Mouse (Mus musculus) left cerebral cortex, postnatal 14 days (tissue): ENCODE results near the gene Ampd2. TPM values are rescaled to one million over a fixed set of nuclear protein-coding genes. Genes with fewer than 3 reads are reported as not detected.

Experiments used
- DNase-seq, 2 experiments: peaks; one replicate each; pipeline ENCODE4 v3.0.0; 2021 to 2022; ENCODE audit warnings: low spot score in 2 of 2, mixed read lengths in 1 of 2
- intact Hi-C: fragments of 180-260 bp; cut with DNase I; formaldehyde crosslinking; loops from one replicate; pipeline ENCODE4 v1.15.1; 2025
- total RNA-seq, 2 experiments: library from RNA; stranded (reverse); gene quantifications; 2 replicates each; pipeline ENCODE4 v1.2.3; 2021

The Ampd2 gene
- total RNA-seq, 2 experiments from 2014 or later: 43.3 to 50.8 TPM

- intact Hi-C loops: no loop called here
Observed at GRCm38 (mm10) chr3:108097656-108098055, 11.2 kb upstream of the Ampd2 start.

DNA sequence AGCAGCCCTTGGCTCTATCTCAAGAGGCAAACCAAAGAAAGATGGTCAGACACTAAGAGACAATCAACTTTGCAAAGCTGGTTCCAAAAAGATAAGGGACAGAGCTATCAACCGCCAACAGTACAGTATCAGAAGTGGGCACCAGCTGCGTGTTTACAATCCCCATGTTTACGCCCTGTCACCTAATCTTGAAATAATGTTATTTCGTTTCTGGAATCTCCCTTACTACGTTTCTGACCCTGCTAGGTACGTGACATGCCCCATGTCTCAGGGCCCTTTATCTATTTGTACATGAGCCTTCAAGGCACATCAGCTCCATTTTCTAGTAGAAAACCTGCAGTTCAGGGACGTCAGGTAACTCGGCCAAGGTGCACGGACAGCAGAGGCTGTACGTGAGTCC, 10.3 kb upstream of the Ampd2 start:
- no peak for DNase-seq
- intact Hi-C loops: no loop called here

More at GRCm38 (mm10) chr3:108097656-108098055, 11.2 kb upstream of the Ampd2 start:
- no peak for DNase-seq

GRCm38 (mm10) chr3:108096226-108096625, 9.8 kb upstream of the Ampd2 start:
- DNase-seq: no peak
- intact Hi-C loops: no loop called here

DNA sequence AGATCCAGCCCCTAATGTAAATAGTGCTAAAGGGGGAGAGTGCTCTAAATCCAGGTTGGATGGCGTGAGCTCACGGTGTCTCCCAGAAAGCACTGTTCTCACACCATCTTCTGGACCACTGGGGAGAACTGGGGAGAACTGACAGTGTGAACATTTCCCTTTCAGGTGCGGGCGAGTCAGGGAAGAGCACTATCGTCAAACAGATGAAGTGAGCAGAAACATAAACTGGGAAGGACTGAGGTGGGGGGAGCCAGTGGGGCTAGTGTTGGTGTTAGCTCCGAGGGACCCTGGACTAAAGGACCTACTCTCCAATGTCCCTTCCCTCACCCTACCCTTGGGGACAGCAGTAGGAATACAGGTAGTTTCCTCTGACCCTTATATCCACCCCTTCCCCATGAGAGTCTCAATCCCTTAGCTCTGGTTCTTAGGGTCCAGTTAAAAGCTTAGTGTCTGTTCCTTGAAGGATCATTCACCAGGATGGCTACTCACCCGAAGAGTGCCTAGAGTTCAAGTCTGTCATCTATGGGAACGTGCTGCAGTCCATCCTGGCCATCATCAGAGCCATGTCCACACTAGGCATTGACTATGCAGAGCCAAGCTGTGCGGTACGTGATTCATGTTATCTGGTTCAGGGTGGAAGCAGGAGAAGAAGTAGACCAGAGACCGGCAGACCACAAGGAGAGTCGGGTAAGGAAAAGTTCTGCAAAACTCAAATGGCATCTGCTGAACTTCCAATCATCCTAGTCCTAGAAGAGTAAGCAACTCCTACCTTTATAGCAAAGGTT, 8.7 kb upstream of the Ampd2 start:
- DNase-seq: no peak
- intact Hi-C loops: no loop called here

- intact Hi-C loops: no loop called here
- DNase-seq: no peak
Observed at GRCm38 (mm10) chr3:108094146-108094545, 7.7 kb upstream of the Ampd2 start.

DNA sequence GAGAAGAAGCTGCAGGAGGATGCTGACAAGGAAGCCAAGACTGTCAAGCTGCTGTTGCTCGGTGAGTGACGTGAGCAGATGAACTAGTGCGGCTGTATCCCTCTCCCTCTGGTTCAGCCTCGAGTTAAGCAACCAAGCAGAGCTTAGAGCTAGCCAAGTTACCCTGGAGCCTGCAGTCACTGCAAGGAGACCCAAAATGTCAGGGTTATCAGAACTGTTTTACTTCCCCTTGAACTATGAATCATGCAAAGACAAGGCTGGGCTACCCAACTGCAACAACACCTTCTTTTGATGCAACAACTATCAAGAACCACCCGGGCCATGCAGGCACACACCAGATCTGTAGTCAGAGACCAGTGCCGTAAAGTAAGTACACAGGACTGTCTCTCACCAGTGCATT, 6.9 kb upstream of the Ampd2 start:
- DNase-seq: no peak
- intact Hi-C loops: no loop called here

DNA sequence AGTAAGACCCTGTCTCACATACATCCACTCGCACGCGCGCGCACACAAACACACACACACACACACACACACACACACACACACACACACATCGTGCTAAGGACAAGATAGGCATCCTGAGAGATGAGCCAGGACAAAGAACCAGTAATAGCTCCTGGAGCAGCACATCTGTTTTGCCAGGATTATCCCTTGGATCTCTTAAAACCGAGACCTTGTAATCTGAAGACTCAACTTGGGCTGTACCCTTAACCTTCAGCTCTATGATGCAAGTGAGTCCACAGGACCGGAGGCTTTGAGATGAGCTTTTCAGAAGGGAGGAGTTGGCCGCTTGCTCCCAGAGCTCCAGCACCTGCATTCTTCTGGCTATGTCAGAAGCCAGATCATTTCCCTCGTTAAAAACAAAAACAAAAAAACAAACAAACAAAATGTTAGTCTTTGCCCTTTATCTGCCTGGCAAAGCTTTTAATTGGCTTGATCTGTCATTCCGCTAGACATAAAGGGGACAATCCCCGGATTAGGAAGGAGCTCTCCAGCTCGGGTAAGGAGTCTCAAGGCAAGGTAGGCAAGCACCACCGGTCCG, 6.2 kb upstream of the Ampd2 start, which contains the start of gene Gnat2:
Gene Gnat2 (plus strand): TSS at position 254 of the 580 bp plus-strand sequence.
- intact Hi-C loops: no loop called here
- DNase-seq: no peak

- intact Hi-C loops: no loop called here
- DNase-seq: no peak
Observed at GRCm38 (mm10) chr3:108092030-108092429, 5.6 kb upstream of the Ampd2 start.

DNA sequence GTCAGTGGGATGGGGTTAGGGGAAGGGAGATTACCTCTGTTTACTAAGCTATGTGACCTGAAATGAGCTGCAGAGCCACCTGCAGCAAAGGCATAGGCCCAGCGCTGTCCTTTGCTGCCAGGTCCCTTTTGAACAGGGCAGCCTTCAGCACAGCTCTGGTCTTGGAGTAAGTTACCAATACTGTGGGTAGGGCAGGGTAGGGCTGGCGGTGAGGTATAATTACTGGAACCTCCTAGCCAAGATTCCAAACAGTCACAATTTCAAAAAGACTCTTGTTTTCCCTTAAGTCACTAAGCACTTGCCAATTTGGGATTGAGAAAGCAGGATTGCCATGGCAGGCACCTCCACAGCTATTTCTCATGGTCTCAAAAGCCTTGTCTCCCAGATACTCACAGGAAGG, 4.1 kb upstream of the Ampd2 start:
- no peak for DNase-seq

DNA sequence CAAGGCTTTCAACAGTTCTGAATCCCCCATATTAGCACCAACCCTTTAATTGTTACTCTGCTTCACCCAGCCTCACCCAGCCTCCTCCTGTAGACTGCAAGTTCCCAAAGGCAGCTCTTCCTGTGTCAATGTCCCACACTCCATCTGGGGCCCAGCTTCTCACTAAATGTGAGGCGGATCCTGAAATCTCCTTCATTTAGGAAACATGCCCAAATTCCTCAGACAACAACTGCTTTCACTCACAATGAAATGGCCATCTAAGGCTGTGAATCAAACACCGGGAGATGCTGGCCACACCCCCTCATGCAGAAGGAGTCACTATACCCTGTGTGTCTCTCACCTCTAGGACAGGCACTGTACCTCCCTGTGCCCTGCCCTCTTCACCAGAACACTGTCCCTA, 3.5 kb upstream of the Ampd2 start:
- intact Hi-C loops: loop anchor here (5.0 kb wide), 1 partner anchor 57 kb away; the partner anchor contains the start of gene Gnai3
- DNase-seq: no peak

More for the DNA sequence above, 4.1 kb upstream of the Ampd2 start:
- intact Hi-C loops: no loop called here

GRCm38 (mm10) chr3:108088842-108089380, 2.5 kb upstream of the Ampd2 start:
- DNase-seq: no peak
- intact Hi-C loops: loop anchor here (5.0 kb wide), 1 partner anchor 58 kb away; the partner anchor contains the start of gene Gnai3

DNA sequence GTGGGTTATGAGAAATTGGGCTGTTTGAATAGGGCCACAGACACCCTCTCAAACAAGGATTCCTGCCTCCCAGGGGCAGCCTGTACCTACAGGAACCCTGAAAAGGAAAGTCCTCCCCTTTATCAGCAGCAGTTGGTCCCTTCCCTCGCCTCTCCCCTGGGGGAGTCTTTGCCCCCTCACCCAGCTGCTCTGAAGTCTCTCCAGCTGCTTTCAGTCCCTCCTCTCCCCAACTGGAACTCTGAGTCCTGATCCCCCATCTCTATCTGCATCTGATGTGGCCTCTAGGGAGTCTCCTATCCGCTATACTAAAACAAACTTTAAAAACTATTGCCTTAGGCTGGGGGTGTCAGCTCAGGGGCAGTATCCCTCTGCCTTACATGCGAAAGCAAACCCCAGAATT, 878 bp upstream of the Ampd2 start:
- intact Hi-C loops: loop anchor here (5.0 kb wide), 1 partner anchor 60 kb away; the partner anchor contains the start of gene Gnai3

DNA sequence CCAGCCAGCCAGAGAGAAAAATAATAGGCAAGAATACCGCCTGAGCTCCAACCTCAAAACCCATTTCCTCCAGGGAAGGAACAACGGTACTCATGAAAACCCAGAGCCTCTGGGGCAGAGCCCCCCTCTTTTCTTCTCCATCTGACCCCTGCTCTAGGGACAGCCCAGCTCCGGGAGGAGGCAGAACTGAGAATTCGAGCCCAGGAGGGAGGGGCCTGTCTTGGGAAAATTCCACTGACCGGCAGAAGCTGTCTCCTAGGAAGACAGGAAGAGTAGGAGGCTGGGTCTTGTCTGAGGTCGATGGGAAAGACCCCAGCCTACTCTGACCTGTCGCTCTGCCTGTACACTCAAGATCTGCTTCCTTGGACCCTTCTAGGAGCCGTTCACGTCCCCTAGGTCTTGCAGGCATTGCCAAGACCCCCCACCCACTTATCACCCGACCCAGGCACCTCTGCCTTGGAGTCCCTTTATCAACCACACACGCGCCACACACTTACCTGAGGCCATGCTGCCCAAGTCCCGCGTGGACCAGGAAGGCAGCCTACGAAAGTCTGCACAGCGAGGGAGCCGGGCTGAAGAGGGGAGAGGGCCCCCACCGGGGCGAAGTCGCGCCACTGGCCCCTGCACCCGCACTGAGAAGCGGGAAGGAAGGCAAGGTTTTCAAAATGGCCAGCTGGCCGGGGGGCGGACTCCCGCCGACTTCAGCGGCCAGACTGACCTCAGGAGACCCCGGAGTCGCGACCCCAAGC, 556 bp downstream of the Ampd2 start:
- peak in 1 of 2 experiments; percentile 31 for DNase-seq
- intact Hi-C loops: loop anchor here (5.0 kb wide), 1 partner anchor 61 kb away; the partner anchor contains the start of gene Gnai3

More for the DNA sequence above, 878 bp upstream of the Ampd2 start:
- no peak for DNase-seq

DNA sequence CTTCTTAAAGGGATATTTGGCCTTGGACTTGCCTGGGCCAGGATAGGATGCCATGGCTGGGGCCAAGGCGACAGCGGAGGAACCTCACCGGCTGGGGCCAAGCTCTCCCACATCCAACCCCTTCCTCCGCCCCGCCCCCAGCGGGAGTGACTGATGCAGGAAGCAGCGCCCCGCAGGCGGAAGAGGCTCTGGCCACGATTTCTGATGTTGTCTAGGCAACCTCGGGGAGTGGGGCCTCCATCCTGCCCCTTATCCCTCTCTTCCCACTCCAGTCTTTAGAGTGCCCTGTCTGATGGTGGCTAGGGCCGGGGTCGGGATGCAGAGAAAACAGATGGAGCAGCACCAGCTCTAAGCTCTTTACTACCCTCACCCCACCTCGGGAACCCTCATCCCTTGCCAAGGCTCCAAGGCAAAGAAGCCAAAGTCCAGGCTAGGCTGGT, 1.1 kb downstream of the Ampd2 start:
- DNase-seq: peak; percentile 88 to 89
- intact Hi-C loops: loop anchor here (5.0 kb wide), 1 partner anchor 62 kb away; the partner anchor contains the start of gene Gnai3

DNA sequence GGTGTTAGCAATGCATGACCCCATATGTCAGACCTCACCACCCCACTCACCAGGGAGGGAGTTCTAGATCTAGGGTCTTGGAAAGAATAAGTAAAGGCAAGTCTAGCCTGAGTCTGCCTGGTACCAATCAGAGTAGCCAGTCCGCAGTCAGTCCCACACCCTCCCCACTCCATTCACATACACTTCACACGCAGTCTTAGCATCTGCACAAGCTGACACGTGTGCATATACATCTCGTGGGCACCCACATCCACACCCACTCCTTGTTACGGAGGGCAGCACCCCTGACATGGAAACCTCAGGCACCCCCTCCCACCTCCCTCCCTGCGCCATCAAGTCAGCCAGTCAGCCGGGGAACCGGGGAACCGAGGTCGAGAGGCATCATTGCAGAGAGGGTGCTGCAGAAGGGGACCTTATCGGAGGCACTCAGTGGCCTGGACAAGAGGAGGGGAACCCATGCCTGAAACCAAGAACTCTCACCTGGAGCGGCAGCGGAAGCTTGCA, 1.6 kb downstream of the Ampd2 start:
- intact Hi-C loops: loop anchor here (5.0 kb wide), 1 partner anchor 62 kb away; the partner anchor contains the start of gene Gnai3
- DNase-seq: no peak

- DNase-seq: no peak
- intact Hi-C loops: no loop called here
Observed at GRCm38 (mm10) chr3:108083904-108084407, 2.5 kb downstream of the Ampd2 start.

DNA sequence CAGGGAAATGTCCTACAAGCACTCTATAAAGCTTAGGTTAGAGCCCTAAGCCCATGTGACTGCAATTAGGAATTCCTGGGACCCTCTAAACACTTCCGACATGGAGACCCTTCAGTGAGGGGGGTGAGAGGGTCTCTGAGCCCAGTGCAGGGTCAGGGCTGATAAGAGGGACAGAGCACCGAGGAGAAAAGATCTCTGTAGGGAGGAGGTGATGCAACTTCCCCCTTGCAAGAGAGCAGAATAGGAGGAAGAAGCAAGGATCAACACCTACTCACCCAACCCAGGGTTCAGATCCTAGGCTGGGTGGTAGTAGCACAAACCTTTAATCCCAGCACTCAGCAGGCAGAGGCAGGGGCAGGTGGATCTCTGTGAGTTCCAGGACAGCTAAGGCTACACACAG, 3.3 kb downstream of the Ampd2 start:
- intact Hi-C loops: no loop called here
- DNase-seq: no peak

- intact Hi-C loops: no loop called here
- DNase-seq: no peak
Observed at GRCm38 (mm10) chr3:108082251-108082875, 4.1 kb downstream of the Ampd2 start.

- intact Hi-C loops: no loop called here
- no peak for DNase-seq
Observed at GRCm38 (mm10) chr3:108081681-108082080, 4.8 kb downstream of the Ampd2 start.
